Mouse (Mus musculus) C2C12 (cell line): ENCODE results near the gene Vps13a.

Experiments
- CTCF ChIP-seq: IDR thresholded peaks from one replicate; pipeline ENCODE4 v1.5.1; 2011; ENCODE audit not compliant: control insufficient read depth, insufficient read depth, insufficient read length
- USF1 ChIP-seq: IDR thresholded peaks from one replicate; pipeline ENCODE4 v1.6.1; 2011; ENCODE audit warnings: low read depth, mild to moderate bottlenecking, control low read depth, moderate library complexity

DNA sequence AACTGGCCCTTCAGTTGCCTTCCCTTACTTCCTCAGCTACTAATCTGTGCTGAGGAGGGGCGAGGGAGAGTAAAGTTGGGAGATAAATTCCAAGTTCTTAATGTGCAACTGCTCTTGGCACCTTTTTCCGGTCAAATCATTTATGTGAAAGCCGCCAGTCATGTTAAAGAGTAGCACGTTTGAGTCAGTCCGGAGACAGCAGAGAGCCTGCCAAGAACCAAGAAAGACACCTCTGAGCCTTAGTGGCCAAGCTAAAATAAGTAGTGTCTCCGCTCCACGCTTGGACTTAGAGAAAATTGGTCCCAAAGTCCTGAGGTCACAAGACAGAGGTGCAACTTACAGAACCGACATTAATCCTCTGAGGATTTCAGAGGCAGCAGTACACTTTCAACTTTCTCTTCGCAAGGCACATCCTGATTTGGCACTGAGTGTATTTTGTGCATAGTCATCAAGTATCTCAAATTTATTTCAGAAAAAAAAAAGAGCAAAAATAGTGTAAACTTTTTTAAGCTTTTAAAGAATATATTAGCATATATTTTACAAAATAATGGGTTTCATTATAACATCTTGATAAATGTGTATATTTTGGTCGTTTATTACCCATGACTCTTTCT lies 780 bp upstream of the Vps13a start:
- no peak for TF ChIP-seq CTCF
- no peak for TF ChIP-seq USF1
